Mouse (Mus musculus): ENCODE results near the gene 4930535I16Rik. TPM values are rescaled to one million over a fixed set of nuclear protein-coding genes. Genes with fewer than 3 reads are reported as not detected.

4930535I16Rik gene
- polyA plus RNA-seq, 1 experiment from 2014 or later, result not detected

- Histone ChIP-seq H3K9me3 (no peaks in the 10 kb centered on the region), H3K9ac (no peak overlapping the region), H3K27ac (no peak overlapping the region), H3K4me3 (no peak overlapping the region), H3K4me1 (no peaks in the 10 kb centered on the region), H3K4me2 (no peak overlapping the region), H3K36me3 (peaks cover 23% of the 10 kb centered on the region), H3K27me3 (peaks cover 3% of the 10 kb centered on the region; the same call in 1 of the 2 replicates)
- 2% methylated on average over 4 of the region's 4 CpGs for WGBS
- ATAC-seq (ENCODE audit: insufficient number of reproducible peaks, low FRiP score, low TSS enrichment, low read depth), result no peak
Measured at GRCm38 (mm10) chr4:123939838-123940237, 22.0 kb upstream of the 4930535I16Rik start.

- 91% methylated on average over 7 of the region's 7 CpGs for WGBS
- no peaks in the 10 kb centered on the region for H3K27me3 ChIP-seq
- H3K27ac ChIP-seq, result no peak overlapping the region
- no peak for ATAC-seq (ENCODE audit: insufficient number of reproducible peaks, low FRiP score, low TSS enrichment, low read depth)
- no peak overlapping the region for H3K4me2 ChIP-seq
- H3K36me3 ChIP-seq, result peaks cover 57% of the 10 kb centered on the region
- no peaks in the 10 kb centered on the region for H3K9me3 ChIP-seq
- H3K4me1 ChIP-seq, result no peaks in the 10 kb centered on the region
- no peak overlapping the region for H3K4me3 ChIP-seq
- no peak overlapping the region for H3K9ac ChIP-seq
Measured at GRCm38 (mm10) chr4:123936059-123936458, 18.2 kb upstream of the 4930535I16Rik start.

DNA sequence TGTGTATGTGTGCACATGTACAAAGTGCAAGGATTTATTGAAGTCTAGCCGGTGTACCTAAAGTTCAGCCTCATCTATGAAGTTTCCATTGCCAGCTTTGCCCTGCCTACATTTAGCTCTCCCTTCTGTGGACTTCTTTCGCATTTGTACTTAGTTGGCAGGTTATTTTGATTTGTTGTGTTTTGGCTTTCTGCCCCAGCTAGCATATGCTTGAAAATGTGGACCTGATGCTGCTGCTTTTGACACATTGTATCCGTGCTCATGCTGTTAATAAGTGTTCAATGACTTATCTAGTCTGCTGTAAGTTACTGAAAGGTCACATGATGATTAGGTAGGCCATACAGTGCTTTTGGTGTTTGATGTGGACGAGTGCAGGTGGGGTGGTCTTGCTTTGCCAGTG, 16.5 kb upstream of the 4930535I16Rik start:
- Histone ChIP-seq H3K4me3 (no peak overlapping the region), H3K9me3 (no peaks in the 10 kb centered on the region), H3K9ac (no peak overlapping the region), H3K4me1 (no peaks in the 10 kb centered on the region), H3K27me3 (no peaks in the 10 kb centered on the region), H3K27ac (no peak overlapping the region), H3K36me3 (peaks cover 69% of the 10 kb centered on the region), H3K4me2 (no peak overlapping the region)
- no peak for ATAC-seq (ENCODE audit: insufficient number of reproducible peaks, low FRiP score, low TSS enrichment, low read depth)
- WGBS, result 88% methylated on average over 4 of the region's 4 CpGs

DNA sequence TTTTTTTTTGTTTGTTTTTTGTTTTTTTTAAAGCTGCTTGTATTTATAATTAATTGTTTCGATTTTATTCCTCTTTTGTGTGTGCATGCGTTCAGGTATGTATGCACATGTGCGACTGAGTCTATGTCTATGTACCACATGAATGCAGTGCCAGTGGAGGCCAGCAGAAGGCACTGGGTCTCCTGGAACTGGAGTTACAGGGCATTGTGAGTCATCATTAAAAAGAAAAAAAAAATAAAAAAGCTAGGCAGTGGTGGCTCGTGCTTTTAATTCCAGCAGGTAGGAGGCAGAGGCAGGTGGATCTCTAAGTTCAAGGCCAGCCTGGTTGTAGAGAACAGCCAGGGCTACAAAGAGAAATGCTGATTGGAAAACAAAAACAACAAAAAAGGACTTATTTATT, 12.2 kb upstream of the 4930535I16Rik start:
- Histone ChIP-seq H3K36me3 (peaks cover 87% of the 10 kb centered on the region), H3K4me3 (no peak overlapping the region)

DNA sequence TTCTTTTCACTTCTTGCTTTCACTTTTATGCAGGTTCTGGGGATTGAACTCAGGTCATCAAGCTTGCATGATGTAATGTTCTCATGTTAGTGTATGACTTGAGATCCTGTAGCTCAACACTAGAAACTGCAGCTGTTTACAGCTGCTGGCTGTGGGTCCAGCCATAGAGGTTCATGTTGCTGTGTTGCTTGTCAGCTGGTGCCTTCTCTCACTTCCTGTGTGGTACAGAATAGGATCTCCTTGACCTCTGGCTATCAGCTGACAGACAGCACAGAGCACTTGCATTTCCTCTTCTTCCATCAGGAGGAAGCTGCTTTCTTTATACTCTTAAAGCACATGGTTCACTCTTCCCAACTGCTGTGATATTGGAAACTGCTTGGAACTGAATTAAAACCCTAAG, 10.1 kb upstream of the 4930535I16Rik start:
- Histone ChIP-seq H3K4me2 (no peak overlapping the region), H3K9me3 (no peaks in the 10 kb centered on the region), H3K27ac (no peak overlapping the region), H3K36me3 (peaks cover 85% of the 10 kb centered on the region), H3K4me3 (no peak overlapping the region), H3K4me1 (no peaks in the 10 kb centered on the region), H3K27me3 (no peaks in the 10 kb centered on the region), H3K9ac (no peak overlapping the region)
- ATAC-seq (ENCODE audit: insufficient number of reproducible peaks, low FRiP score, low TSS enrichment, low read depth), result no peak

More for the DNA sequence above, 12.2 kb upstream of the 4930535I16Rik start:
- ATAC-seq (ENCODE audit: insufficient number of reproducible peaks, low FRiP score, low TSS enrichment, low read depth), result no peak
- no peak overlapping the region for H3K27ac ChIP-seq
- WGBS, result 91% methylated on average over 4 of the region's 4 CpGs
- H3K9me3 ChIP-seq, result no peaks in the 10 kb centered on the region
- no peaks in the 10 kb centered on the region for H3K4me1 ChIP-seq
- no peak overlapping the region for H3K4me2 ChIP-seq
- no peak overlapping the region for H3K9ac ChIP-seq
- H3K27me3 ChIP-seq, result no peaks in the 10 kb centered on the region

DNA sequence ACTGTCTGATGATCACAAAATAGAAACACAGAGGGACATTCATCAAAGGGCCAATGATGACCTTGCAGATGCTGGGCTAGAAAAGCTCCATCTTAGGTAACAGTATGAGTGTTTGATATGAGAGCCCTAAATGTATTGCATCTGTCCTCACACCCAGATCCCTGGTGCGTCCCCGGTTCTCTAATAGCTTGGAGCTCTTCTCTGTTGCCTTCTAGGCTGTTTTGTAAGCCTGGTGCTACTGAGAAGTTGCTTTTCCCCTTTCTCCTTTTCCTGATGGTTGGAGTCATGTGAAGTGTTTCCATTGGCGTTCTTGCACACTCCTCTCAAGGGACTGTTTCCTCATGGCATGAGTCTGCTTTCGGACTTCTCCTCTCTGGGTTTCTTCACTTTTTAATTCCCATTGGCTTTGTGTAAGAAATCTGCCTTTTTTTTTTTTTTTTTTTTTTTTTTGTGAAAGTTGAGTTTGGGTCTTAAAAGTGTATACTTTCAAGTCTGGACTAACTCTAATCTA, 3.3 kb upstream of the 4930535I16Rik start:
- no peak overlapping the region for H3K4me3 ChIP-seq
- WGBS, result 93% methylated on average over 4 of the region's 4 CpGs

GRCm38 (mm10) chr4:123918851-123919250, 1.0 kb upstream of the 4930535I16Rik start:
- H3K36me3 ChIP-seq, result peaks cover 28% of the 10 kb centered on the region
- no peak overlapping the region for H3K27ac ChIP-seq
- H3K4me2 ChIP-seq, result no peak overlapping the region; the same call in 1 of the 2 replicates
- no peaks in the 10 kb centered on the region for H3K27me3 ChIP-seq
- no peak for ATAC-seq (ENCODE audit: insufficient number of reproducible peaks, low FRiP score, low TSS enrichment, low read depth)
- WGBS, result 77% methylated on average over 2 of the region's 2 CpGs
- H3K9me3 ChIP-seq, result no peaks in the 10 kb centered on the region
- peaks cover 18% of the 10 kb centered on the region for H3K4me1 ChIP-seq
- H3K9ac ChIP-seq, result no peak overlapping the region
- H3K4me3 ChIP-seq, result peak overlapping the region; percentile 86; the same call in 1 of the 2 replicates

More for the DNA sequence above, 3.3 kb upstream of the 4930535I16Rik start:
- Histone ChIP-seq H3K9me3 (no peaks in the 10 kb centered on the region), H3K4me2 (no peak overlapping the region), H3K4me1 (peaks cover 13% of the 10 kb centered on the region), H3K36me3 (peaks cover 46% of the 10 kb centered on the region), H3K9ac (no peak overlapping the region), H3K27me3 (no peaks in the 10 kb centered on the region), H3K27ac (no peak overlapping the region)
- no peak for ATAC-seq (ENCODE audit: insufficient number of reproducible peaks, low FRiP score, low TSS enrichment, low read depth)

GRCm38 (mm10) chr4:123916748-123917547, 874 bp downstream of the 4930535I16Rik start, which contains the start of gene Rragc:
Gene Rragc, plus strand, starts transcription at chr4:123917446.
- H3K9ac ChIP-seq, result peak within 1 kb of the TSS; percentile 99
- peak within 1 kb of the TSS; percentile 88 for H3K27ac ChIP-seq
- H3K36me3 ChIP-seq, result peaks cover 30% of the 10 kb centered on the region
- H3K4me2 ChIP-seq, result peak within 1 kb of the TSS; percentile 79
- H3K9me3 ChIP-seq, result no peaks in the 10 kb centered on the region
- peak; percentile 99 for ATAC-seq (ENCODE audit: insufficient number of reproducible peaks, low FRiP score, low TSS enrichment, low read depth)
- H3K4me1 ChIP-seq, result peaks cover 18% of the 10 kb centered on the region
- no peaks in the 10 kb centered on the region for H3K27me3 ChIP-seq
- WGBS, result under 1% methylated on average over 48 of the region's 49 CpGs
- H3K4me3 ChIP-seq, result peak within 1 kb of the TSS; percentile 86

GRCm38 (mm10) chr4:123912431-123912830, 5.4 kb downstream of the 4930535I16Rik start:
- Histone ChIP-seq H3K27me3 (no peaks in the 10 kb centered on the region), H3K27ac (no peak overlapping the region), H3K36me3 (peaks cover 37% of the 10 kb centered on the region), H3K9me3 (no peaks in the 10 kb centered on the region), H3K9ac (no peak overlapping the region), H3K4me3 (no peak overlapping the region), H3K4me1 (peaks cover 10% of the 10 kb centered on the region), H3K4me2 (no peak overlapping the region)
- no peak for ATAC-seq (ENCODE audit: insufficient number of reproducible peaks, low FRiP score, low TSS enrichment, low read depth)
- WGBS, result 51% methylated on average over 2 of the region's 2 CpGs

DNA sequence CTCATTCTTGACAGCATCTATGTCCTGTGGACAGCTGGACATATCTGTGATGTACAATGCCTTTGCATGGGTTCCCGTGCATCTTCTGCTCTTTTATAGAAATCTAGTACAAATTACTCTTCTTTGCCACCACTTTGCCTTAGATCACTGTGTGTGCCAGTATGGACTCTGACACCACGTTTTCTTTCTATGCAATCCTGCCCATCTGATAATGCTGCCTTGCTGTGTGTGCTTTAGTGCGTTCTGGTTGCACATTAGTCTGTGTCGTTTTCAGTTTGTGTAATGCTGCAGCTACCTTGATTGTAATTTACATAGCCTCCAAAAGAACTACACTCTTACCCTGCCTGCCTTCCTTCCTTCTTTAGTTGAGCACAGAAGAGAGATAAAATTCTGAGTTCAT, 6.3 kb downstream of the 4930535I16Rik start:
- no peaks in the 10 kb centered on the region for H3K27me3 ChIP-seq
- WGBS, result 90% methylated on average over 4 of the region's 4 CpGs
- H3K9me3 ChIP-seq, result no peaks in the 10 kb centered on the region
- H3K27ac ChIP-seq, result no peak overlapping the region
- H3K4me3 ChIP-seq, result no peak overlapping the region
- no peak for ATAC-seq (ENCODE audit: insufficient number of reproducible peaks, low FRiP score, low TSS enrichment, low read depth)
- peaks cover 9% of the 10 kb centered on the region for H3K4me1 ChIP-seq
- no peak overlapping the region for H3K4me2 ChIP-seq
- H3K9ac ChIP-seq, result no peak overlapping the region
- peaks cover 37% of the 10 kb centered on the region for H3K36me3 ChIP-seq

GRCm38 (mm10) chr4:123905126-123905668, 12.6 kb downstream of the 4930535I16Rik start:
- no peaks in the 10 kb centered on the region for H3K27me3 ChIP-seq
- H3K36me3 ChIP-seq, result peaks cover 17% of the 10 kb centered on the region; the same call in 1 of the 2 replicates
- peaks cover 12% of the 10 kb centered on the region; the same call in 1 of the 2 replicates for H3K4me1 ChIP-seq
- H3K4me3 ChIP-seq, result peak overlapping the region; percentile 78
- peak overlapping the region; percentile 77 for H3K9ac ChIP-seq
- peak overlapping the region; percentile 87 for H3K27ac ChIP-seq
- WGBS, result 2% methylated on average over 53 of the region's 53 CpGs
- H3K4me2 ChIP-seq, result peak overlapping the region; percentile 63
- peak; percentile 0; the same call in 1 of the 2 replicates for ATAC-seq (ENCODE audit: insufficient number of reproducible peaks, low FRiP score, low TSS enrichment, low read depth)
- H3K9me3 ChIP-seq, result no peaks in the 10 kb centered on the region
